Mouse (Mus musculus) stomach, embryonic 16.5 days (tissue): ENCODE measurements around the gene Sec22c. TPM values are rescaled to one million over a fixed set of nuclear protein-coding genes. Genes with fewer than 3 reads are reported as not detected.

Experiments used
- ATAC-seq: fragments of 200-750 bp; cut with Nextera tagmentation; 2 replicates; pipeline ENCODE4 v1.8.0; 2017; ENCODE audit warnings: moderate number of reproducible peaks, moderate TSS enrichment; ENCODE audit not compliant: insufficient read depth, low FRiP score
- H3K27ac ChIP-seq: fragments of 300-500 bp; sonication (generic); 2 replicates; pipeline ENCODE4 v1.5.1; 2014; ENCODE audit warnings: low read length
- H3K27me3 ChIP-seq: fragments of 300-500 bp; sonication (generic); 2 replicates; pipeline ENCODE4 v1.6.1; 2014; ENCODE audit warnings: low read length, control low read depth, mixed read lengths; ENCODE audit not compliant: control insufficient read depth, insufficient read depth
- H3K36me3 ChIP-seq: fragments of 300-500 bp; sonication (generic); 2 replicates; pipeline ENCODE4 v1.6.1; 2014; ENCODE audit warnings: low read length; ENCODE audit not compliant: control insufficient read depth, insufficient read depth
- H3K4me1 ChIP-seq: fragments of 300-500 bp; sonication (generic); 2 replicates; pipeline ENCODE4 v1.6.1; 2014; ENCODE audit warnings: low read length, control low read depth, mixed read lengths; ENCODE audit not compliant: control insufficient read depth, insufficient read depth
- H3K4me2 ChIP-seq: fragments of 300-500 bp; sonication (generic); 2 replicates; pipeline ENCODE4 v1.6.1; 2014; ENCODE audit warnings: low read depth, low read length, mixed read lengths
- H3K4me3 ChIP-seq: fragments of 300-500 bp; sonication (generic); replicated peaks from 2 replicates; pipeline ENCODE4 v1.5.1; 2014; ENCODE audit warnings: mild to moderate bottlenecking, low read length
- H3K9ac ChIP-seq: fragments of 300-500 bp; sonication (generic); 2 replicates; pipeline ENCODE4 v1.6.1; 2014; ENCODE audit warnings: low read length
- H3K9me3 ChIP-seq: fragments of 300-500 bp; sonication (generic); replicated peaks from 2 replicates; pipeline ENCODE4 v1.6.1; 2016; ENCODE audit warnings: low read length, control low read depth; ENCODE audit not compliant: control insufficient read depth
- WGBS: fragments of 180-500 bp; shearing (Covaris S2); extraction: QIAGEN DNeasy Blood & Tissue Kit; methylation state at CpG from one replicate; pipeline ENCODE4 v1.1.7; 2014; 5-methylcytosine and 5-hydroxymethylcytosine counted together
- polyA plus RNA-seq: library from polyadenylated mRNA; unstranded; fragments of >200 nt; fragmentation: Nextera tagmentation; extraction: Ambion mirVana; gene quantifications from 2 replicates; pipeline ENCODE4 v1.2.1, GENCODE M21; 2015

The Sec22c gene
- polyA plus RNA-seq, 1 experiment from 2014 or later: 8.8 TPM

- Histone ChIP-seq H3K4me2 (no peak overlapping the region), H3K27me3 (peaks cover 40% of the 10 kb centered on the region), H3K4me1 (peaks cover 15% of the 10 kb centered on the region), H3K27ac (no peak overlapping the region), H3K9ac (no peak overlapping the region), H3K36me3 (no peaks in the 10 kb centered on the region), H3K4me3 (no peak overlapping the region), H3K9me3 (no peaks in the 10 kb centered on the region)
- WGBS: 55% methylated on average over 3 of the region's 3 CpGs
- ATAC-seq: no peak
These were observed 60.4 kb downstream of the Sec22c start for GRCm38 (mm10) chr9:121644855-121645254.

- H3K9ac ChIP-seq: peak within 1 kb of the TSS; percentile 69
- peak; percentile 87 for ATAC-seq
- H3K9me3 ChIP-seq: no peaks in the 10 kb centered on the region
- no peak within 1 kb of the TSS for H3K27ac ChIP-seq
- peak within 1 kb of the TSS; percentile 52 for H3K4me3 ChIP-seq
- peak within 1 kb of the TSS; percentile 97 for H3K4me2 ChIP-seq
- peaks cover 15% of the 10 kb centered on the region for H3K4me1 ChIP-seq
- WGBS: under 1% methylated on average over 78 of the region's 79 CpGs
- no peaks in the 10 kb centered on the region for H3K36me3 ChIP-seq
- peaks cover 46% of the 10 kb centered on the region for H3K27me3 ChIP-seq
These were observed 62.7 kb downstream of the Sec22c start, which contains the start of gene Vipr1 for GRCm38 (mm10) chr9:121642401-121643181. Vipr1 (plus strand) TSS chr9:121642716.

- ATAC-seq: peak; percentile 78
- Histone ChIP-seq H3K9ac (peak within 1 kb of the TSS; percentile 69), H3K27me3 (peaks cover 46% of the 10 kb centered on the region), H3K27ac (no peak within 1 kb of the TSS), H3K9me3 (no peaks in the 10 kb centered on the region), H3K4me2 (peak within 1 kb of the TSS; percentile 97), H3K4me1 (peaks cover 15% of the 10 kb centered on the region), H3K36me3 (no peaks in the 10 kb centered on the region), H3K4me3 (peak within 1 kb of the TSS; percentile 52)
- under 1% methylated on average over 26 of the region's 26 CpGs for WGBS
These were observed 63.3 kb downstream of the Sec22c start, which contains the start of gene Lyzl4 for GRCm38 (mm10) chr9:121642001-121642400. Lyzl4 (minus strand) TSS chr9:121642096.

- no peak overlapping the region for H3K27ac ChIP-seq
These were observed 63.9 kb downstream of the Sec22c start for GRCm38 (mm10) chr9:121641235-121641915.

GRCm38 (mm10) chr9:121639790-121640189 is 65.5 kb downstream of the Sec22c start:
- WGBS: 59% methylated on average over 16 of the region's 16 CpGs
- Histone ChIP-seq H3K9ac (no peak overlapping the region), H3K4me3 (no peak overlapping the region), H3K4me2 (no peak overlapping the region), H3K36me3 (no peaks in the 10 kb centered on the region), H3K27me3 (peaks cover 46% of the 10 kb centered on the region), H3K27ac (no peak overlapping the region), H3K9me3 (no peaks in the 10 kb centered on the region), H3K4me1 (peaks cover 15% of the 10 kb centered on the region)
- ATAC-seq: no peak

More at GRCm38 (mm10) chr9:121641235-121641915, 63.9 kb downstream of the Sec22c start:
- H3K4me1 ChIP-seq: peaks cover 15% of the 10 kb centered on the region
- H3K27me3 ChIP-seq: peaks cover 46% of the 10 kb centered on the region
- no peaks in the 10 kb centered on the region for H3K36me3 ChIP-seq
- H3K9ac ChIP-seq: peak overlapping the region; percentile 69
- H3K4me2 ChIP-seq: peak overlapping the region; percentile 97
- WGBS: 13% methylated on average over 27 of the region's 27 CpGs
- peak overlapping the region; percentile 52 for H3K4me3 ChIP-seq
- no peaks in the 10 kb centered on the region for H3K9me3 ChIP-seq
- ATAC-seq: peak; percentile 2; the same call in 1 of the 2 replicates

- no peak overlapping the region for H3K27ac ChIP-seq
- ATAC-seq: no peak
- H3K9me3 ChIP-seq: no peaks in the 10 kb centered on the region
These were observed 69.3 kb downstream of the Sec22c start for GRCm38 (mm10) chr9:121635835-121636576.

GRCm38 (mm10) chr9:121633306-121633705 is 72.0 kb downstream of the Sec22c start:
- Histone ChIP-seq H3K9me3 (no peaks in the 10 kb centered on the region), H3K4me2 (no peak overlapping the region), H3K9ac (no peak overlapping the region), H3K36me3 (no peaks in the 10 kb centered on the region), H3K4me1 (no peaks in the 10 kb centered on the region), H3K27ac (no peak overlapping the region), H3K4me3 (no peak overlapping the region), H3K27me3 (no peaks in the 10 kb centered on the region)
- WGBS: 45% methylated on average over 6 of the region's 6 CpGs
- no peak for ATAC-seq

More at GRCm38 (mm10) chr9:121635835-121636576, 69.3 kb downstream of the Sec22c start:
- Histone ChIP-seq H3K36me3 (no peaks in the 10 kb centered on the region), H3K9ac (no peak overlapping the region), H3K4me1 (no peaks in the 10 kb centered on the region), H3K4me2 (no peak overlapping the region), H3K27me3 (peaks cover 17% of the 10 kb centered on the region), H3K4me3 (no peak overlapping the region)
- WGBS: 56% methylated on average over 7 of the region's 7 CpGs

- H3K4me3 ChIP-seq: no peak overlapping the region
- no peaks in the 10 kb centered on the region for H3K36me3 ChIP-seq
- WGBS: 86% methylated on average over 10 of the region's 10 CpGs
- no peaks in the 10 kb centered on the region for H3K9me3 ChIP-seq
- H3K9ac ChIP-seq: no peak overlapping the region
- H3K4me2 ChIP-seq: no peak overlapping the region
- no peaks in the 10 kb centered on the region for H3K27me3 ChIP-seq
- ATAC-seq: no peak
- H3K4me1 ChIP-seq: no peaks in the 10 kb centered on the region
- no peak overlapping the region for H3K27ac ChIP-seq
These were observed 72.4 kb downstream of the Sec22c start for GRCm38 (mm10) chr9:121632891-121633290.
